Mouse (Mus musculus) layer of hippocampus, adult 18-20 months (tissue): ENCODE data around the gene Gm8374. TPM values are rescaled to one million over a fixed set of nuclear protein-coding genes. Genes with fewer than 3 reads are reported as not detected.
"Not testable (repeated sequence)": the region's sequence is repeated elsewhere in the genome, so short reads cannot be mapped to it uniquely, and the experiment has no call there.

Experiments
- DNase-seq, 2 experiments: peaks; one replicate each; pipeline ENCODE4 v3.0.0; 2022; ENCODE audit warnings: low spot score in 2 of 2
- long read RNA-seq: library from polyadenylated mRNA; stranded (forward); transcript quantifications from one replicate; pipeline ENCODE4 v2.0.0, GENCODE M21; 2021
- total RNA-seq, 2 experiments: library from RNA; stranded (reverse); gene quantifications; 2 replicates each; pipeline ENCODE4 v1.2.3; 2021

The Gm8374 gene
- total RNA-seq = not detected
- long read RNA-seq = 0 reads

- not testable (repeated sequence) for DNase-seq
These were observed at the start of gene Gm8374 for GRCm38 (mm10) chr14:7365034-7365433. Gene Gm8374, minus strand, starts transcription at chr14:7365134.

GRCm38 (mm10) chr14:7332295-7332694 lies 32.6 kb downstream of the Gm8374 start, which contains the start of gene Gm5797:
Gene Gm5797, minus strand, starts transcription at chr14:7332395.
- not testable (repeated sequence) for DNase-seq

GRCm38 (mm10) chr14:7315093-7315492 lies 49.8 kb downstream of the Gm8374 start:
- peak in 1 of 2 experiments; percentile 1 for DNase-seq

- not testable (repeated sequence) for DNase-seq
These were observed 50.3 kb downstream of the Gm8374 start, which contains the start of gene Gm3739 for GRCm38 (mm10) chr14:7314661-7315060. Gene Gm3739, minus strand, starts transcription at chr14:7315049.

Other genes with a start within 250 kb of the Gm8374 start
- not detected for gene Gm6676, start 239.7 kb downstream of the Gm8374 start, total RNA-seq
- 1 to 10 TPM in 1 of 2 experiments, under 1 TPM in 1; 0.79 to 1.9 TPM for gene Gm3512, start 190.6 kb downstream of the Gm8374 start, total RNA-seq
- gene Gm16434, start 170.6 kb downstream of the Gm8374 start, total RNA-seq = not detected
- not detected for gene Gm3727, start 100.4 kb downstream of the Gm8374 start, total RNA-seq
- under 1 TPM; 0.40 to 0.41 TPM for gene Gm3739, start 50.1 kb downstream of the Gm8374 start, total RNA-seq
- not detected for gene Gm5797, start 32.7 kb downstream of the Gm8374 start, total RNA-seq
- under 1 TPM in 1 of 2 experiments, not detected in 1; 0.23 TPM for gene Gm3755, start 85.8 kb upstream of the Gm8374 start, total RNA-seq
- not detected for gene Gm3752, start 118.6 kb upstream of the Gm8374 start, total RNA-seq
- 1 to 10 TPM; 7.1 to 8.7 TPM for gene Gm3558, start 203.4 kb upstream of the Gm8374 start, total RNA-seq
- not detected for gene Gm10338, start 230.5 kb upstream of the Gm8374 start, total RNA-seq